Mouse (Mus musculus): ENCODE results near the gene Atg101.

The Atg101 gene

DNA sequence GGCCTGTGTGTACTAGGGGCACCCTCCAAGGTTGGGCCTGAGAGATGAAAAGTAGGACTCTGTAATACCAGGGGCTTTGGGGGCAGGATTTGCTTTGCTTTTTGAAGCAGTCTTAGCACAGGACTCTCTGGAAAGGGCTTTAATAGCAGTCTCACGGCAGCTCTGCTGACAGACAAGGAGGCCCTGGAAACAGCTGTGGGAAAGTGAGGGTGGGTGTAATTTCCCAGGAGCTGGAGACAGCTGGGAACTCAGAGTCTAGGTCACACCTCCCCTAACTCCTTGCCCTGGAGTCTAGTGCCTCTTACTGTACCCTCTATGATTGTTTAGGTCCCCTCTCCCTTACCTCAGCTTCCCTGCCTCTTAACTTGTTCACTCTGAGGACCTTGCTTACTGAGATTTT is 49.1 kb downstream of the Atg101 start:
- no peak for DNase-seq (ENCODE audit: low read depth, low spot score)

GRCm38 (mm10) chr15:101333648-101334047 is 49.6 kb downstream of the Atg101 start:
- no peak for DNase-seq (ENCODE audit: low read depth, low spot score)

DNA sequence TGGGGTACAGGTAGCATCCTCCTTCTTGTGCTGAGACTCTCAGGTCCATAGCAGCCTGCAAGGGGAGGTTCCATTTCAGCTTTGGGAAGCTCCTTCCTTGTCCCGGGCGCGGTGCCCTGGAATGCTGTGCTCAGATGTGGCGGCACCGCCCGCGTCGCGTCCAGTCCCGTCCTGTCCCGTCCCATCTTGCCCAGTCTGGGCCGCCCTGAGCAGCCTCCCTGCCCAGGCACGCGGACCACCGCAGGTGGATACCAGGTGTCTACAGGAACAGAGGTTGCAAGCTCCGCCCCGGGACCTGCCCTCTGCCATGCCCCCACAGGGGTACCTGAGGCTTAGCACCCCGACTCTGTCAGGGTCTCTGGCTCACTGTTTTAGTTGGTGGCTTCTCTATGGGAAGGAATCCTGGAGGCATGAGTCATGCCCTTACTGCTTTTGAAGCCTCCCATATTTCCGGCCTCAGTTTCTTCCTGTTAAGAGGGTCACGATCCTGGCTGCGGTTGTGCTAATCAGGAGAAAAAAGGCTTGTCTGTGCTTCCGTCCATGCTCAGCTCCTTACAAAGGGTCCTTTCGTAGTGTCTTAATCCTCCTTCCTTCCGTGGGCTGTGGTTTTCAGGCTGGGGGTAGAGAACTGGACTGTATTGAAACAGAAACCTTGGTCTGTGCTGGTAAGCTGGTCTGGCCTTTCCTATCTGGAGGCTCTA is 52.6 kb downstream of the Atg101 start:
- DNase-seq (ENCODE audit: low read depth, low spot score), result no peak

DNA sequence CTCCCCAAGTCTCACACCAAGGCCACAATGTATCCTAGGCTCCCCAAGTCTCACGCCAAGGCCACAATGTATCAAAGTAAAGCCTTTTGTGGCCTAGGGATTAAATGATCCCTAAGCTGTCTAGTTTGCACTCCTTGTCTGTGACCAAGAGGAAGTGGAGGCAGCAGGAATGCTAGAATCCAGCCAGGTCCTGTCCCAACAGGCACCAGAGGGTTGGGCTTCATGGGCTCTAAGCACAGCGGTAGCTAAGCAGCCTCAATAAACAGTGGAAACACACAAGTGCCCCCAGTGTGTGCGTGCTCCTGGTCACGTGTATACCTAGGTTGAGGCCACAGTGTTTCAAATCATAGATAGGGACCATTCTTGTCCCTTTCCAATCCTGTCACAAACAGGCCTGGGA is 54.3 kb downstream of the Atg101 start:
- no peak for DNase-seq (ENCODE audit: low read depth, low spot score)

DNA sequence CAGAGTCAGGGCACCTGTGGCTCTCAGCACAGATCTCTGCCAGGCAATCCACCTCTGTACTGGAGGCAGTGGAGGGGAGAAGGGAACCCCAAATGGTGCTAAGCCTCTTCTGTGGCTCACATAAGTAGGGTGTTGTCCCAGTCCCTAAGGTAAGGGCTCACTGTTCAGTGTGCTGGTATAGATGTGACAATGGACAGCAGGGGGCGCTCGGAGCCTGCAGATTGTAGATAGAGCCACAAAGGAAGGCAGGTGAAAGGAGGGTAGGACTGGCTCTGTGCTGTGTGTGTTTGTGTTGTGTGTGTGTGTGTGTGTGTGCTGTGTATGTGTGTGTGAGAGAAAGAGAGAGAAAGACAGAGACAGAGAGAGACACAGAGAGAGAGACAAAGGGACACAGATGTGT is 55.5 kb downstream of the Atg101 start:
- peak; percentile 87 for DNase-seq (ENCODE audit: low read depth, low spot score)
